Mouse (Mus musculus) testis, adult 2 months (tissue): ENCODE data around the gene Psap.

ENCODE experiments used
- CTCF ChIP-seq: fragments of 200-500 bp; IDR thresholded peaks from 2 replicates; pipeline ENCODE4 v1.5.1; 2012; ENCODE audit warnings: low read depth, mild to moderate bottlenecking, inconsistent platforms, low read length, moderate library complexity; ENCODE audit not compliant: control insufficient read depth, insufficient read depth, insufficient replicate concordance
- POLR2A ChIP-seq: fragments of 200-500 bp; IDR thresholded peaks from 2 replicates; pipeline ENCODE4 v1.6.1; 2012; ENCODE audit warnings: low read depth, mild to moderate bottlenecking, inconsistent platforms, low read length, moderate library complexity; ENCODE audit not compliant: control insufficient read depth

DNA sequence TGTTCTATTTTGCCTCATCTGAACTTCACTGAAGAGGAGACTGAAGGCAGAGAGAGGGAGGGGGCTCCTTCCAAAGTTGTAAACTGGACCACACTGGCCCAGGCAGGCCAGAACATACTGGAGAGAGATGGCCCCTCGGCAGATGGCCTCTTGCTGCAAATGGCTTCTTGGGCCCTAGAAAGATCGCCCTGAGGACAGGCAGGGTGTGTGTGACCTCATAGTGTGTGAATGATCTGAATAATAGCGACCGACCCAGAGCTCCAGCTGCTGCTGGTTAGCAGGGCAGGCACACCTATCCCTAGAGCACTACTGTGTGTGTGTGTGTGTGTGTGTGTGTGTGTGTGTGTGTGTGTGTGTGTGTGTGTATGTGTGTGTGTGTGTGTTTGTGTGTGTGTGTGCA lies 25.2 kb upstream of the Psap start:
- TF ChIP-seq POLR2A (no peak), CTCF (no peak)
